Mouse (Mus musculus): ENCODE measurements around the gene Clk2. TPM values are rescaled to one million over a fixed set of nuclear protein-coding genes. Genes with fewer than 3 reads are reported as not detected.
"Not testable (repeated sequence)": the region's sequence is repeated elsewhere in the genome, so short reads cannot be mapped to it uniquely, and the experiment has no call there.

Clk2 gene
- total RNA-seq, 2 experiments from 2014 or later = 46.2 to 47.0 TPM

DNA sequence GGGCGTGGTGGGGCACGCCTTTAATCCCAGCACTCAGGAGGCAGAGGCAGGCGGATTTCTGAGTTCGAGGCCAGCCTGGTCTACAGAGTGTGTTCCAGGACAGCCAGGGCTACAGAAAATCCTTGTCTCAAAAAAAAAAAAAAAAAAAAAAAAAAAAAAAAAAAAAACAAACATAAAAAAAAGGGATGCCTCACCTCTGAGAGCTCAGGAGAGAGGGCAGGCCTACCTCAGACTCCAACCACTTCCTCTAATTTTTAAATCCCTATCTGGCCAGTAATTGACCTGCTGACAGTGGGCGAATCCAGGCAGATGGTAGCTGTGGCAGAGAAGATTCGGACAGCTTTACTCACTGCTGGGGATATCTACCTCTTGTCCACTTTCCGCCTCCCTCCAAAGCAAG lies 51.8 kb downstream of the Clk2 start:
- DNase-seq (ENCODE audit: low spot score in 2 of 2) = not testable (repeated sequence)

DNA sequence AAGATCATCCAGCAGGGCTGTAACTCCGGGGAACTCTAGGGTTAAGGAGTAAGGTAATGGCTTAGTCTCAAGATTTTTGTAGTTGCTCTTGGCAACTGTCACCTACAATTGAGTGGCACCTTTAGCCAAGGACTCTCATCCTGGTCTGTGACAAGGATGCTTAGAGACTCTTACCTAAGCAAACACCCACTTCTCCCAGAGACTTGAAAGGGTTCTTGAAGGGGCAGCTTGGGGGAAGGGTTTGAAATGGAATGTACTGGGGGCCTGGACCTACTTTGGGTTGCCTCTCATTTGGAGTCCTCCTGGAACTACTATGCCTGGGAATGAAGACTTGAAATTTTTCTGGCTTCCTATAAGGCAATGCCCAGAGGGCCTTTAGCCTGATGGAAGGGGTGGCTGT lies 53.7 kb downstream of the Clk2 start:
- no peak for DNase-seq (ENCODE audit: low spot score in 2 of 2)

DNA sequence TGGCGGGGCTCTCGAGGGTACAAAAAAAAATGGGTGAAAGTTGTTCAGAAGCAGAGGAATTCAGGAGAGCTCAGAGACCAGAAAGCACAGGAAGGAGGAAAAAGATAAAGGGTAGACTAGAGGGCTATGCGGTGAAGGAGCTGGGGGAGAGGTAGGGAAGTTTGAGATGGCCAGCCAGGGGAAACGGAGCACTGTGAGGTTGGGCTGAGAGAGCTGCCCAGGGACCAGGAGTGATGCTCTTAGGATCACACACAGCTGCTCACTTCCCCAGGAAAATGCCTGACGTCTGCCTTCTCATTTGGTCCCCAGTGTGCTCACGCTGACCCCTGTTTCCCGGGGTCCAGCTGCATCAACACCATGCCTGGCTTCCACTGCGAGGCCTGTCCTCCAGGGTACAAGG lies 55.0 kb downstream of the Clk2 start:
- no peak for DNase-seq (ENCODE audit: low spot score in 2 of 2)

DNA sequence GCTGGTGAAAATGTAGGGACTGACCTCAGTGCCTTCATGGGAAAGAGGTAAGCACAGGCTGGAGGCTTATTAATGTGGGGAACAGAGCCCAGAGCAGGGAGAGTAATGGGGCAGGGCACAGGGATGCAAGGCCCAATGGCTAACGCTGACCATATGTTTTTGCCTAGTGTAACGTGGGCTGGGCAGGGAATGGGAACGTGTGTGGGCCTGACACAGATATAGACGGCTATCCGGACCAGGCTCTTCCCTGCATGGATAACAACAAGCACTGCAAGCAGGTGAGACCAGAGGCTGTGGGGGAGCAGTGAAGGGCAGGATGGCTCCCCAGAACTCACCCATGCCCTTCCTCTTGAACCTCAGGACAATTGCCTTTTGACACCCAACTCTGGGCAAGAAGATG lies 56.6 kb downstream of the Clk2 start:
- DNase-seq (ENCODE audit: low spot score in 2 of 2) = no peak

DNA sequence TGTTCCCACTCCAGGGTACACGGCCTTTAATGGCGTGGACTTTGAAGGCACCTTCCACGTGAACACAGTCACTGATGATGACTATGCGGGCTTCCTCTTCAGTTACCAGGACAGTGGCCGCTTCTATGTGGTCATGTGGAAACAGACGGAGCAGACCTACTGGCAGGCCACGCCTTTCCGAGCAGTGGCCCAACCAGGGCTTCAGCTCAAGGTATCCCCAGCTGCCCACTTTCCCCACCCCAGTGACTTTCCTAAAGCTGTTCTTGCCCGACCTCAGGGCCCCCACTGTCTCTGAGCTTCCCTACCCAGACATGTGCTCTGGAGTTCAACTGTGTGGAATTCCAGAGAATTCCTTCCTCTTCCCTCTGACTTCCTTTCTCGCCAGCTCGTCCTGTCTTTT lies 60.2 kb downstream of the Clk2 start:
- no peak for DNase-seq (ENCODE audit: low spot score in 2 of 2)

DNA sequence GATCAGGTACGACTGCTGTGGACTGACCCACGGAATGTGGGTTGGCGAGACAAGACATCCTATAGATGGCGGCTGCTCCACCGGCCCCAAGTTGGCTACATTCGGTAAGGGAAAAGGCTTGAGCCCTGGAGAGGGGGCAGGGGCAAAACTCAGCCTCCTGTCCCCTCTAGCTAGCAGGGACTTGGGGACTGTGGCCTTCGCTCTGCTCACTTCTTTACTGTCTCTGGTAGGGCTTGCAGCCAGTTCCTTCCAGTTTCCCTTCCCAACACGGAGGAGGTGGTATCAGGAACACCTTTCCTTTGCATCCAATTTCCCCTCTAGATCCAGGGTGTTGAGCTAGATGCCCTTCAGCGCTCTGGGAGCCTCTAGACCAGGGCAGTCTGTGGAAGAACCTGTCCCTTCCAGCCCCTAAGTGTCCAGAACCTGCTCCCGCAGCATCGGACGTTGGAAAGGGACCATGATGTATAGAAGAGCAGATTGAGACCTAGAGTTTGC lies 60.8 kb downstream of the Clk2 start:
- no peak for DNase-seq (ENCODE audit: low spot score in 2 of 2)

DNA sequence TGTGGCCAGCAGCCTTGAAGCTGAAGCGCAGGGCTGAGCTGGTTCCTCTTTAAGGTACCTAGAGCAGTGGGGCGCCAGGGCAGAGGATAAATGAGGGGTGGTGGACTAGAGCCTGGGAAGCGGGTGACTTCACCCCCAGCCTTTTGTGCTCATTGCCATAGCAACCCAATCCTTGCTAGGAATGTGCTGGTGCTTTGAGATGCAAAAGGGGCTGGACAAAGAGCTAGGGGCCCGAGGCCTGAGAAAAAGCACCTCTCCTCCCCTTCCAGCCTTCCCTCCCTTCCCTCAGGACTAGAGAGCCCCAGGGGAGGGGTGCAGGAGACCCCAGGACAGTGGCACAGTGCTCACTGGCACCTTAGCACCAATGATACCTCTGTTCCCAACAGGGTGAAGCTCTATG lies 61.3 kb downstream of the Clk2 start:
- no peak for DNase-seq (ENCODE audit: low spot score in 2 of 2)

DNA sequence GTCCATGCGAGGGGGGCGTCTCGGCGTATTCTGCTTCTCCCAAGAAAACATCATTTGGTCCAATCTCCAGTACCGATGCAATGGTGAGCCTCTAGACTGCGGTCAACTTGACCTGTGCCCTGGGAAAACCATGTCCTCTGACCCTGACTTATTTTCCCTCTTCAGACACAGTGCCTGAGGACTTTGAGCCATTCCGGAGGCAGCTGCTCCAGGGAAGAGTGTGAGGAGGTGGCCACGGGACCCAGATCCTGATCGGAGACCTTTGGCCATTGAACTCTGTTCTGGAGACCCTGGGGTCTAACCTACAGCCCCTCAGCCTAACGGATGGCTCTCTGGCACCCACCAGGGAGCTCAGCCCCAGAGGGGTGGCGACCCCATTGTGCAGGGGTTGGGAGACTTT lies 61.8 kb downstream of the Clk2 start:
- no peak for DNase-seq (ENCODE audit: low spot score in 2 of 2)

Other genes with a start within 250 kb of the Clk2 start
- 10 to 100 TPM; 64.3 to 66.8 TPM for gene Ash1l, start 214.2 kb upstream of the Clk2 start, total RNA-seq (2021)
- gene Dap3, start 213.6 kb upstream of the Clk2 start, total RNA-seq (2021) = 100 to 1,000 TPM; 108 to 116 TPM
- gene Rusc1, start 71.5 kb upstream of the Clk2 start, total RNA-seq (2021) = 100 to 1,000 TPM; 150 to 157 TPM
- not detected for gene Gm43738, start 63.7 kb upstream of the Clk2 start, total RNA-seq (2021)
- 100 to 1,000 TPM; 109 to 131 TPM for gene Fdps, start 62.8 kb upstream of the Clk2 start, total RNA-seq (2021)
- gene Pklr, start 28.7 kb upstream of the Clk2 start, total RNA-seq (2021) = not detected
- gene Hcn3, start 4.6 kb upstream of the Clk2 start, total RNA-seq (2021) = 10 to 100 TPM; 13.0 to 24.5 TPM
- gene Scamp3, start 12.7 kb downstream of the Clk2 start, total RNA-seq (2021) = 10 to 100 TPM; 74.5 to 75.6 TPM
- 10 to 100 TPM; 68.1 to 72.0 TPM for gene Fam189b, start 18.3 kb downstream of the Clk2 start, total RNA-seq (2021)
- 10 to 100 TPM; 64.1 to 68.8 TPM for gene Gba, start 38.1 kb downstream of the Clk2 start, total RNA-seq (2021)
- gene Thbs3, start 50.4 kb downstream of the Clk2 start, total RNA-seq (2021) = 10 to 100 TPM; 32.1 to 40.1 TPM
- 10 to 100 TPM; 91.1 to 99.9 TPM for gene Mtx1, start 62.3 kb downstream of the Clk2 start, total RNA-seq (2021)
- gene Muc1, start 64.3 kb downstream of the Clk2 start, total RNA-seq (2021) = 1 to 10 TPM; 1.2 to 1.3 TPM
- gene Krtcap2, start 81.2 kb downstream of the Clk2 start, total RNA-seq (2021) = 10 to 100 TPM; 77.3 to 90.2 TPM
- gene Trim46, start 81.5 kb downstream of the Clk2 start, total RNA-seq (2021) = 10 to 100 TPM; 97.0 to 99.4 TPM
- gene Dpm3, start 94.6 kb downstream of the Clk2 start, total RNA-seq (2021) = 10 to 100 TPM; 50.0 to 63.2 TPM
- 10 to 100 TPM; 37.1 to 40.2 TPM for gene Slc50a1, start 105.8 kb downstream of the Clk2 start, total RNA-seq (2021)
- 1 to 10 TPM; 6.4 TPM for gene Efna1, start 116.3 kb downstream of the Clk2 start, total RNA-seq (2021)
- 10 to 100 TPM; 57.8 to 62.7 TPM for gene Efna3, start 158.2 kb downstream of the Clk2 start, total RNA-seq (2021)
- gene Efna4, start 173.2 kb downstream of the Clk2 start, total RNA-seq (2021) = 1 to 10 TPM; 1.0 to 1.8 TPM
- 100 to 1,000 TPM; 114 to 115 TPM for gene Adam15, start 185.2 kb downstream of the Clk2 start, total RNA-seq (2021)
- gene Dcst2, start 197.2 kb downstream of the Clk2 start, total RNA-seq (2021) = under 1 TPM; 0.41 to 0.76 TPM
- gene Dcst1, start 200.5 kb downstream of the Clk2 start, total RNA-seq (2021) = under 1 TPM in 1 of 2 experiments, not detected in 1; 0.21 TPM
- 10 to 100 TPM; 12.1 to 15.1 TPM for gene Zbtb7b, start 230.0 kb downstream of the Clk2 start, total RNA-seq (2021)
- 1 to 10 TPM; 3.2 to 4.3 TPM for gene Lenep, start 238.0 kb downstream of the Clk2 start, total RNA-seq (2021)
- gene Flad1, start 247.1 kb downstream of the Clk2 start, total RNA-seq (2021) = 10 to 100 TPM; 30.4 to 30.5 TPM